Mouse (Mus musculus): Measurements from ENCODE around the gene Rab3il1.

DNA sequence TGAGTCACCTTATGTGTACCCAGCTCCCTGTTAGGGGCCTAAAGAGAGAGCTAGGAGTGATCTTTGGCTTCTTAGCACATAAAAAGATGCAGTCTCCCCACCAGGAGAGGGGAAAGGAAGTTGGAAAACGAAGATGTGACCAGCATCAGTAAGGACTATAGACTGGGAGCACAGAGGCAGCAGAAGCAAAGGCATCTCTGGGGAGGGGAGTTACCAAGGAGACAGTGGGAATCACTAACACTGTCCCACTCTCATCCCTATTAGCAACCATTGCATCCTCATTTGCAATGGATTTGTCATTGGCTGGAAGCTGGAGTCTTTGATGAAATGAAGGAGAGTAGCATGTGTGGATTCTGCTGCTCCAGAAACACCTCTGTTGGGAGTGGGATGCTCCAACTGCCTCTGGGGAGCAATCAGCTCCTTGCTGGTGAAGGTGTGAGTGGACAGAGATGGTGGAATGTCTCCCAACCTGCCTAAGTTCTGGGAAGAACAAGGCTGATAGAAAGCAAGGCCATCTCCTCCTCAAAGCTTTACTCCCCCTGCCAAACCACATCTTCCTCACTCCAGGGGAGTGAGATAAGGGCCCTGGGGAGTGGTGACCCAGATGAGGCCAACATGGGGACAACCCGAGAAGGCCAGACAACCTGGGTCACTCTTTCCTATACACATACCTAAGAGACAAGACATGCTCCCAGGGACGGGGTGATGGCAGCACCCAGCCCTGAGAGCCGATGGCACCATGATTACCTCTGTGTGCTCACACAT, 44.7 kb upstream of the Rab3il1 start:
- TF ChIP-seq CTCF (IDR thresholded peaks at IDR 0.05; ENCODE audit: control insufficient read depth, insufficient read depth, insufficient read length) (no peak), MYOD1 (IDR thresholded peaks at IDR 0.05; ENCODE audit: control insufficient read depth, insufficient read length, low read depth) (no peak), USF1 (IDR thresholded peaks at IDR 0.05; ENCODE audit: low read depth) (no peak)

Data from C2C12 (cell line).